ENCODE assay signal across 30 mouse cellular contexts in genomic region chr3:27435096-27435620, GRCm38 (mm10).
A peak's percentile ranks its signal among the peaks of the same experiment; 100 is the strongest.
DNase-seq lines count a peak whose midpoint lies in the region; ATAC-seq lines count a peak whose summit lies in the region.
"Had no signal": no experiment of that assay in that cellular context is flagged by ENCODE, and none has a peak within 500 bp of the region (broad histone marks: within the 10 kb centered on the region; RNA-seq: fewer than 3 reads in every experiment).

No protein-coding gene starts in this region.

- peaks cover 11% of the 10 kb centered on the region for H3K4me1 ChIP-seq in kidney, embryonic 14.5 days (ENCODE audit: control insufficient read depth, insufficient read depth, low read length)
- H3K4me1 ChIP-seq in midbrain, embryonic 10.5 days: peaks cover 13% of the 10 kb centered on the region
- no peaks in the 10 kb centered on the region for H3K4me1 ChIP-seq in midbrain, embryonic 14.5 days (ENCODE audit: control insufficient read depth, insufficient read depth, low read length)
- H3K4me1 ChIP-seq in forebrain, embryonic 13.5 days: no peaks in the 10 kb centered on the region
- H3K4me1 ChIP-seq: neural tube, embryonic 12.5 days had no signal

- 32% methylated on average over 6 of the region's 6 CpGs for WGBS in kidney, embryonic 14.5 days
- 56% methylated on average over 6 of the region's 6 CpGs for WGBS in midbrain, embryonic 10.5 days
- WGBS in midbrain, embryonic 14.5 days: 53% methylated on average over 6 of the region's 6 CpGs
- WGBS in large intestine, adult 2 months: 38% methylated on average over 6 of the region's 6 CpGs
- 47% methylated on average over 6 of the region's 6 CpGs for WGBS in forebrain, embryonic 13.5 days

- ATAC-seq in kidney, embryonic 14.5 days (ENCODE audit: low FRiP score, low TSS enrichment): no peak
- ATAC-seq in midbrain, embryonic 14.5 days (ENCODE audit: low FRiP score, low TSS enrichment): no peak
- ATAC-seq in forebrain, embryonic 13.5 days: no peak
- ATAC-seq: forebrain, postnatal 0 days; inflammation-experienced regulatory T-cells, adult 6 months; liver, postnatal 0 days; midbrain, embryonic 13.5 days had no signal

- no peaks in the 10 kb centered on the region for H3K9me3 ChIP-seq in kidney, embryonic 14.5 days (ENCODE audit: control insufficient read depth, low read length)
- no peaks in the 10 kb centered on the region for H3K9me3 ChIP-seq in midbrain, embryonic 10.5 days (replicated peaks)
- H3K9me3 ChIP-seq in midbrain, embryonic 14.5 days (ENCODE audit: control insufficient read depth, low read length): no peaks in the 10 kb centered on the region
- H3K9me3 ChIP-seq in forebrain, embryonic 13.5 days (replicated peaks): no peaks in the 10 kb centered on the region
- H3K9me3 ChIP-seq: forebrain, embryonic 10.5 days; G1E; heart, embryonic 13.5 days; midbrain, embryonic 13.5 days; neural tube, embryonic 12.5 days had no signal

- H3K36me3 ChIP-seq in kidney, embryonic 14.5 days (ENCODE audit: control insufficient read depth, insufficient read depth, low read length): peaks cover 30% of the 10 kb centered on the region
- peaks cover 27% of the 10 kb centered on the region for H3K36me3 ChIP-seq in midbrain, embryonic 10.5 days
- H3K36me3 ChIP-seq in midbrain, embryonic 14.5 days (ENCODE audit: control insufficient read depth, insufficient read depth, low read length): no peaks in the 10 kb centered on the region
- H3K36me3 ChIP-seq in forebrain, embryonic 13.5 days (ENCODE audit: poor library complexity, severe bottlenecking): peaks cover 16% of the 10 kb centered on the region
- H3K36me3 ChIP-seq: G1E had no signal

- no peak overlapping the region for H3K4me3 ChIP-seq in kidney, embryonic 14.5 days (ENCODE audit: low read length)
- no peak overlapping the region for H3K4me3 ChIP-seq in midbrain, embryonic 10.5 days
- H3K4me3 ChIP-seq in midbrain, embryonic 14.5 days (replicated peaks; ENCODE audit: low read depth, low read length): no peak overlapping the region
- H3K4me3 ChIP-seq in forebrain, embryonic 13.5 days: no peak overlapping the region
- H3K4me3 ChIP-seq: forebrain, embryonic 10.5 days; heart, embryonic 13.5 days; left cerebral cortex, adult 2 months; midbrain, embryonic 13.5 days; neural tube, embryonic 12.5 days had no signal

- no peak for DNase-seq in kidney, postnatal 10 days
- no peak for DNase-seq in midbrain, embryonic 10.5 days (ENCODE audit: low spot score)
- DNase-seq in midbrain, embryonic 14.5 days: no peak
- peak; percentile 8 for DNase-seq in large intestine, adult 2 months (ENCODE audit: low read depth, low spot score)
- DNase-seq in c-Kit-positive CD71-positive TER-119-positive erythroid progenitor cells, embryonic 14.5 days (ENCODE audit: low spot score): no peak
- DNase-seq: adrenal gland, adult 2 months; B cell, adult 2 months; cerebellum, adult 18-20 months; cerebellum, postnatal 14 days; forebrain, postnatal 0 days; gastrocnemius, postnatal 14 days; heart, adult 18-20 months; liver, postnatal 0 days; lung, postnatal 10 days; retina, postnatal 1 day; right cerebral cortex, postnatal 25 days; spleen, adult 18-20 months; thymus, adult 18-20 months; thymus, postnatal 36 days had no signal

- H3K27ac ChIP-seq in kidney, embryonic 14.5 days (ENCODE audit: low read depth, low read length): peak overlapping the region; percentile 13; the same call in 1 of the 2 replicates
- peak overlapping the region; percentile 55 for H3K27ac ChIP-seq in midbrain, embryonic 10.5 days (replicated peaks)
- no peak overlapping the region for H3K27ac ChIP-seq in midbrain, embryonic 14.5 days (replicated peaks; ENCODE audit: low read depth, low read length)
- no peak overlapping the region for H3K27ac ChIP-seq in forebrain, embryonic 13.5 days
- H3K27ac ChIP-seq: forebrain, embryonic 10.5 days; heart, embryonic 13.5 days; hindbrain, embryonic 14.5 days; left cerebral cortex, adult 2 months; midbrain, embryonic 13.5 days; neural tube, embryonic 12.5 days had no signal

- no peaks in the 10 kb centered on the region for H3K27me3 ChIP-seq in kidney, embryonic 14.5 days (ENCODE audit: control insufficient read depth, insufficient read depth, low read length)
- no peaks in the 10 kb centered on the region for H3K27me3 ChIP-seq in midbrain, embryonic 10.5 days (ENCODE audit: low read depth, poor library complexity, severe bottlenecking)
- no peaks in the 10 kb centered on the region for H3K27me3 ChIP-seq in midbrain, embryonic 14.5 days (ENCODE audit: control insufficient read depth, insufficient read depth, low read length)
- H3K27me3 ChIP-seq in forebrain, embryonic 13.5 days: no peaks in the 10 kb centered on the region
- H3K27me3 ChIP-seq: CH12.LX; heart, embryonic 13.5 days; midbrain, embryonic 13.5 days; neural tube, embryonic 12.5 days had no signal

- no peak overlapping the region for H3K9ac ChIP-seq in kidney, embryonic 14.5 days (ENCODE audit: low read depth, low read length)
- H3K9ac ChIP-seq in midbrain, embryonic 14.5 days (replicated peaks; ENCODE audit: low read length): no peak overlapping the region
- no peak overlapping the region for H3K9ac ChIP-seq in forebrain, embryonic 13.5 days
- H3K9ac ChIP-seq: forebrain, postnatal 0 days; heart, embryonic 13.5 days; hindbrain, embryonic 14.5 days; liver, postnatal 0 days; midbrain, embryonic 13.5 days; neural tube, embryonic 12.5 days had no signal

- no peak overlapping the region for H3K4me2 ChIP-seq in kidney, embryonic 14.5 days (replicated peaks; ENCODE audit: low read depth, low read length)
- H3K4me2 ChIP-seq in midbrain, embryonic 14.5 days (ENCODE audit: low read length): no peak overlapping the region
- H3K4me2 ChIP-seq in forebrain, embryonic 13.5 days: no peak overlapping the region
- H3K4me2 ChIP-seq: heart, embryonic 13.5 days; hindbrain, embryonic 14.5 days; midbrain, embryonic 13.5 days; neural tube, embryonic 12.5 days had no signal

Comparison
In these comparisons a context has a peak if more than half of its experiments do, and no peak if none do; other contexts are left out.
1. H3K27ac ChIP-seq: peak in kidney, embryonic 14.5 days (single experiment) and midbrain, embryonic 10.5 days (single experiment); none in midbrain, embryonic 14.5 days (single experiment) and forebrain, embryonic 13.5 days (single experiment).